Mouse (Mus musculus): ENCODE measurements around the gene Svs1. TPM values are rescaled to one million over a fixed set of nuclear protein-coding genes. Genes with fewer than 3 reads are reported as not detected.

The Svs1 gene
- polyA plus RNA-seq, 1 experiment, result not detected

GRCm38 (mm10) chr6:48991991-48992390, 5.3 kb downstream of the Svs1 start:
- H3K27me3 ChIP-seq (ENCODE audit: control insufficient read depth, insufficient read depth, insufficient read length), result peaks cover 5% of the 10 kb centered on the region
- no peaks in the 10 kb centered on the region for H3K36me3 ChIP-seq (ENCODE audit: control insufficient read depth, insufficient read depth)
- H3K4me2 ChIP-seq (ENCODE audit: low read depth), result no peak overlapping the region
- no peaks in the 10 kb centered on the region for H3K79me2 ChIP-seq (ENCODE audit: control insufficient read depth, insufficient read depth)
- no peak overlapping the region for H3ac ChIP-seq (ENCODE audit: control insufficient read depth, insufficient read length)
- TF ChIP-seq CEBPB (IDR thresholded peaks at IDR 0.05; ENCODE audit: insufficient read depth, poor library complexity, severe bottlenecking) (no peak), TCF12 (IDR thresholded peaks at IDR 0.05; ENCODE audit: insufficient read depth, poor library complexity, severe bottlenecking) (no peak), USF1 (IDR thresholded peaks at IDR 0.05; ENCODE audit: low read depth) (no peak), TCF3 (IDR thresholded peaks at IDR 0.05; ENCODE audit: insufficient read length, low read depth) (no peak), MYOD1 (IDR thresholded peaks at IDR 0.05; ENCODE audit: control insufficient read depth in 1 of 3, insufficient read length in 2 of 3, low read depth in 2 of 3) (no peak), SRF (IDR thresholded peaks at IDR 0.05; ENCODE audit: control insufficient read depth, insufficient read length, low read depth) (no peak), MAX (IDR thresholded peaks at IDR 0.05; ENCODE audit: low read depth) (no peak), POLR2AphosphoS2 (IDR thresholded peaks at IDR 0.05; ENCODE audit: insufficient read length, low read depth) (no peak), REST (IDR thresholded peaks at IDR 0.05; ENCODE audit: insufficient read depth, insufficient read length) (no peak), E2F4 (IDR thresholded peaks at IDR 0.05; ENCODE audit: insufficient read depth) (no peak), MYOG (IDR thresholded peaks at IDR 0.05; ENCODE audit: control insufficient read depth in 1 of 3, insufficient read depth in 1 of 3, insufficient read length in 2 of 3, low read depth in 2 of 3) (no peak)
- no peak overlapping the region for H3K4me3 ChIP-seq

- no peaks in the 10 kb centered on the region for H3K79me2 ChIP-seq (ENCODE audit: control insufficient read depth, insufficient read depth)
- H3K27me3 ChIP-seq (ENCODE audit: control insufficient read depth, insufficient read depth, insufficient read length), result no peaks in the 10 kb centered on the region
- H3K36me3 ChIP-seq (ENCODE audit: control insufficient read depth, insufficient read depth), result no peaks in the 10 kb centered on the region
- TF ChIP-seq MYOD1 (IDR thresholded peaks at IDR 0.05; ENCODE audit: control insufficient read depth in 1 of 3, insufficient read length in 2 of 3, low read depth in 2 of 3) (no peak), MYOG (IDR thresholded peaks at IDR 0.05; ENCODE audit: control insufficient read depth in 1 of 3, insufficient read depth in 1 of 3, insufficient read length in 2 of 3, low read depth in 2 of 3) (no peak), TCF3 (IDR thresholded peaks at IDR 0.05; ENCODE audit: insufficient read length, low read depth) (no peak), CEBPB (IDR thresholded peaks at IDR 0.05; ENCODE audit: insufficient read depth, poor library complexity, severe bottlenecking) (no peak), TCF12 (IDR thresholded peaks at IDR 0.05; ENCODE audit: insufficient read depth, poor library complexity, severe bottlenecking) (no peak), E2F4 (IDR thresholded peaks at IDR 0.05; ENCODE audit: insufficient read depth) (no peak), MAX (IDR thresholded peaks at IDR 0.05; ENCODE audit: low read depth) (no peak), POLR2A (IDR thresholded peaks at IDR 0.05; ENCODE audit: insufficient read length, low read depth) (no peak), USF1 (IDR thresholded peaks at IDR 0.05; ENCODE audit: low read depth) (no peak), REST (IDR thresholded peaks at IDR 0.05; ENCODE audit: insufficient read depth, insufficient read length) (no peak), SRF (IDR thresholded peaks at IDR 0.05; ENCODE audit: control insufficient read depth, insufficient read length, low read depth) (no peak), POLR2AphosphoS2 (IDR thresholded peaks at IDR 0.05; ENCODE audit: insufficient read length, low read depth) (no peak)
- H3ac ChIP-seq (ENCODE audit: control insufficient read depth, insufficient read length), result no peak overlapping the region
- no peak overlapping the region for H3K4me3 ChIP-seq
- no peak overlapping the region for H3K4me2 ChIP-seq (ENCODE audit: low read depth)
Observed at GRCm38 (mm10) chr6:48998186-48998585, 11.5 kb downstream of the Svs1 start.

DNA sequence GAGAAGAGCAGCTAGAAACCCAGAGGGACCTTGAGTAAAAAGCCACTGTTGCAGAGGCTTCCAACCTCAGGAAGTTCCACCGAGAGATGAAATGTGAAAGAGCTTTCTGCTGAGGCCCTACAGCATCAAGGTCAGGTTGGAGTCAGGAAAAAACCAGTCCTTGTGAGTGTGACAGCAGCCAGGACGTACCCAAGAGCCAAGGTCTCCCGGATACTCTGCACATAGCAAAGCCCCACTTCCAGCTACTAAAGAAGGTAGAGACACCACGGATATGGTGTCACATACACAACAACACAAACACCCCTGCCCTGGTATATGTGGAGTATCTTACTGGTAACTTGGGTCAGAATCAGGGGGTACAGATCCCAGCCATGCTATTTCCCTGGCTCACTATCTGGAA, 12.1 kb downstream of the Svs1 start:
- TF ChIP-seq MYOD1 (IDR thresholded peaks at IDR 0.05; ENCODE audit: control insufficient read depth in 1 of 3, insufficient read length in 2 of 3, low read depth in 2 of 3), result no peak
- TF ChIP-seq SRF (IDR thresholded peaks at IDR 0.05; ENCODE audit: control insufficient read depth, insufficient read length, low read depth), result no peak
- TF ChIP-seq REST (IDR thresholded peaks at IDR 0.05; ENCODE audit: insufficient read depth, insufficient read length), result no peak
- no peak for TF ChIP-seq POLR2A (IDR thresholded peaks at IDR 0.05; ENCODE audit: insufficient read length, low read depth)
- TF ChIP-seq MAX (IDR thresholded peaks at IDR 0.05; ENCODE audit: low read depth), result no peak
- Histone ChIP-seq H3ac (ENCODE audit: control insufficient read depth, insufficient read length) (no peak overlapping the region), H3K4me2 (ENCODE audit: low read depth) (no peak overlapping the region), H3K27me3 (ENCODE audit: control insufficient read depth, insufficient read depth, insufficient read length) (no peaks in the 10 kb centered on the region), H3K36me3 (ENCODE audit: control insufficient read depth, insufficient read depth) (no peaks in the 10 kb centered on the region), H3K4me3 (no peak overlapping the region), H3K79me2 (ENCODE audit: control insufficient read depth, insufficient read depth) (no peaks in the 10 kb centered on the region)

GRCm38 (mm10) chr6:49003381-49003780, 16.7 kb downstream of the Svs1 start:
- TF ChIP-seq POLR2A (IDR thresholded peaks at IDR 0.05; ENCODE audit: insufficient read length, low read depth), result no peak
- no peak for TF ChIP-seq CEBPB (IDR thresholded peaks at IDR 0.05; ENCODE audit: insufficient read depth, poor library complexity, severe bottlenecking)
- TF ChIP-seq MAX (IDR thresholded peaks at IDR 0.05; ENCODE audit: low read depth), result no peak
- no peak for TF ChIP-seq POLR2AphosphoS2 (IDR thresholded peaks at IDR 0.05; ENCODE audit: insufficient read length, low read depth)
- TF ChIP-seq MYOD1 (IDR thresholded peaks at IDR 0.05; ENCODE audit: control insufficient read depth in 1 of 3, insufficient read length in 2 of 3, low read depth in 2 of 3), result no peak
- TF ChIP-seq E2F4 (IDR thresholded peaks at IDR 0.05; ENCODE audit: insufficient read depth), result no peak
- no peak for TF ChIP-seq USF1 (IDR thresholded peaks at IDR 0.05; ENCODE audit: low read depth)
- no peak for TF ChIP-seq MYOG (IDR thresholded peaks at IDR 0.05; ENCODE audit: control insufficient read depth in 1 of 3, insufficient read depth in 1 of 3, insufficient read length in 2 of 3, low read depth in 2 of 3)
- TF ChIP-seq TCF3 (IDR thresholded peaks at IDR 0.05; ENCODE audit: insufficient read length, low read depth), result no peak
- TF ChIP-seq SRF (IDR thresholded peaks at IDR 0.05; ENCODE audit: control insufficient read depth, insufficient read length, low read depth), result no peak
- no peak for TF ChIP-seq REST (IDR thresholded peaks at IDR 0.05; ENCODE audit: insufficient read depth, insufficient read length)
- TF ChIP-seq TCF12 (IDR thresholded peaks at IDR 0.05; ENCODE audit: insufficient read depth, poor library complexity, severe bottlenecking), result no peak
- H3K79me2 ChIP-seq (ENCODE audit: control insufficient read depth, insufficient read depth), result no peaks in the 10 kb centered on the region
- H3K27me3 ChIP-seq (ENCODE audit: control insufficient read depth, insufficient read depth, insufficient read length), result no peaks in the 10 kb centered on the region
- H3K36me3 ChIP-seq (ENCODE audit: control insufficient read depth, insufficient read depth), result no peaks in the 10 kb centered on the region
- no peak overlapping the region for H3K4me2 ChIP-seq (ENCODE audit: low read depth)
- no peak overlapping the region for H3K4me3 ChIP-seq
- no peak overlapping the region for H3ac ChIP-seq (ENCODE audit: control insufficient read depth, insufficient read length)

DNA sequence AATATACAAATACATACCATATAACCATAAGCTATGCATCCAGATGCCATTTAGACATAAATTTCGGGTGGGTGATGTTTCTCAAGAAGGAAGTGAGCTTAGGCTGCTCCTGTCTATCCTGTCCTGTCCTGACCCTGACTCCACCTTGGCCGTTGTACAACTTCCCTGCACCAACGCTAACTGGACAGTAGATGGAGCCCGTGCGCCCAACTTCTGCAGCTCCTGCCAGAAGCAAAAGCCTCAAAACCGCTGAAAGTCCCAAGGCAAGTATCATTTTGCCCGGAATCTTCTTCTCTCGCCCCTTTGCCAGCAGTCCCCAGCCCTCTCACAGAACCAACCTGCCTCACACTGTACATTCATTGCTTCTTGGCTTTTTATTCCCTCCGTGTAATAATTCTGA, 21.3 kb downstream of the Svs1 start:
- no peak overlapping the region for H3K4me3 ChIP-seq
- no peaks in the 10 kb centered on the region for H3K79me2 ChIP-seq (ENCODE audit: control insufficient read depth, insufficient read depth)
- no peak for TF ChIP-seq MAX (IDR thresholded peaks at IDR 0.05; ENCODE audit: low read depth)
- no peak for TF ChIP-seq SRF (IDR thresholded peaks at IDR 0.05; ENCODE audit: control insufficient read depth, insufficient read length, low read depth)
- TF ChIP-seq CEBPB (IDR thresholded peaks at IDR 0.05; ENCODE audit: insufficient read depth, poor library complexity, severe bottlenecking), result no peak
- no peak for TF ChIP-seq POLR2A (IDR thresholded peaks at IDR 0.05; ENCODE audit: insufficient read length, low read depth)
- no peak for TF ChIP-seq REST (IDR thresholded peaks at IDR 0.05; ENCODE audit: insufficient read depth, insufficient read length)
- TF ChIP-seq TCF3 (IDR thresholded peaks at IDR 0.05; ENCODE audit: insufficient read length, low read depth), result no peak
- no peak for TF ChIP-seq POLR2AphosphoS2 (IDR thresholded peaks at IDR 0.05; ENCODE audit: insufficient read length, low read depth)
- no peak for TF ChIP-seq USF1 (IDR thresholded peaks at IDR 0.05; ENCODE audit: low read depth)
- no peak for TF ChIP-seq MYOG (IDR thresholded peaks at IDR 0.05; ENCODE audit: control insufficient read depth in 1 of 3, insufficient read depth in 1 of 3, insufficient read length in 2 of 3, low read depth in 2 of 3)
- TF ChIP-seq MYOD1 (IDR thresholded peaks at IDR 0.05; ENCODE audit: control insufficient read depth in 1 of 3, insufficient read length in 2 of 3, low read depth in 2 of 3), result no peak
- no peak for TF ChIP-seq E2F4 (IDR thresholded peaks at IDR 0.05; ENCODE audit: insufficient read depth)
- no peak for TF ChIP-seq TCF12 (IDR thresholded peaks at IDR 0.05; ENCODE audit: insufficient read depth, poor library complexity, severe bottlenecking)
- peaks cover 2% of the 10 kb centered on the region for H3K27me3 ChIP-seq (ENCODE audit: control insufficient read depth, insufficient read depth, insufficient read length)
- H3ac ChIP-seq (ENCODE audit: control insufficient read depth, insufficient read length), result no peak overlapping the region
- H3K36me3 ChIP-seq (ENCODE audit: control insufficient read depth, insufficient read depth), result no peaks in the 10 kb centered on the region
- peak overlapping the region; percentile 74 for H3K4me2 ChIP-seq (ENCODE audit: low read depth)

Data from myocyte (in vitro differentiated cells).